Mouse (Mus musculus): Measurements from ENCODE around the gene Slc22a2. TPM values are rescaled to one million over a fixed set of nuclear protein-coding genes. Genes with fewer than 3 reads are reported as not detected.
"Not testable (repeated sequence)": the region's sequence is repeated elsewhere in the genome, so short reads cannot be mapped to it uniquely, and the experiment has no call there.

Slc22a2 gene
- total RNA-seq, 2 experiments from 2014 or later, result not detected

DNA sequence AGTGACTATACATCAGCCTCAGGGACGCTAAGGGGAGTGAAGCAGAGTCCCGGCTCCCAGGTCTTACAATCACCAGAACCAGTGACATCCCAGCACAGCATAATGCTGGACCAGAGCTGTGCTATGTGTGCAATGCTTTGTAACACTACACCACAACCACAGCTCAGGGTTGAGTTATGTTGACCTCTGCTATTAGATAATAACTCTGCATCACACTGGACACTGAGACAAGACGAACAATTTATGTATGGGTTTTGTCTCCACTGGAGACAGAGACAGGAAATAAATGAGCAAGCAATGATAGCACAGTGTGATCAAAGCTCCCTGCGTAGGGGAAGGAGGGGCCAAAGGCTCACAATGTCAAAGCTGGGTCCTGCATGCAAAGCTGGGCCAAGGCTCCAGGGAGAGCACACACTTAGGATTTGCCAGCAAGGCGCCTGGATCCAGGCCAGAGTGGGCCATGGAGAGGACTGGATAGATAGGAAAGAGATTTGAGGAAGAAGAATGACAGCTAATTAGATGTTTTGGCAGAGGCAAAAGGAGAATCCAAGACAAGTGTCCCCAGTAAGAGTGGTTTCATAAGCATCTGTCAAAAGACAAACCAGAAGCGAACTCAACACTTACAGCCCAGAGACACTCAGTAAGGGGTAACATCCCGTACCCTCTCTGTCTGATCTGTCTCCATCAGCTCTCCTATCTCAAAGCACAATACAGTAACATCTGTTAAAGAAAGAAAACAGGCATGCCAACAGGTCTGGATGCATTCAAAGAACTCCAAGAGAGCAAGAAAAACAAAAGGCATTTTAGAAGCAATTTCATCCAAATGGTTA lies 48.1 kb downstream of the Slc22a2 start:
- DNase-seq, result no peak

DNA sequence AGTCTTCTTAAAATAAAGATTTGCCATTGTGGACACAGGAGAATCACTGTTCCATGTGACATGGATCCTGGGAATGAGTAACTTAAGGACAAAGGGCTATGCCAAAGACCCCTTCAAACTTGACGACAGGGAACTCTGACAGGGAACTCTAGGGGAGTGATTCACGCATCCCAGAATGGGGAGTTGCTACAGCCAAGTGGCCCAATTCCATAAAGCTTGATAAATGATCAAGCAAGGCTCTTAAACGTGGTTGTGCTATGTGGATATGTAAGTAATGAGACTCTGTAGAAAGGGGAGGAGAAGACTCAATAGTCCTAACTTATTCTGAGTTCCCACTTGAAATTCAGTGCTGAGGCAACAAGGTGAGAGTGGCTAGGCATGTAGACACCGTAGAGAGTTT lies 50.9 kb downstream of the Slc22a2 start:
- no peak for DNase-seq

DNA sequence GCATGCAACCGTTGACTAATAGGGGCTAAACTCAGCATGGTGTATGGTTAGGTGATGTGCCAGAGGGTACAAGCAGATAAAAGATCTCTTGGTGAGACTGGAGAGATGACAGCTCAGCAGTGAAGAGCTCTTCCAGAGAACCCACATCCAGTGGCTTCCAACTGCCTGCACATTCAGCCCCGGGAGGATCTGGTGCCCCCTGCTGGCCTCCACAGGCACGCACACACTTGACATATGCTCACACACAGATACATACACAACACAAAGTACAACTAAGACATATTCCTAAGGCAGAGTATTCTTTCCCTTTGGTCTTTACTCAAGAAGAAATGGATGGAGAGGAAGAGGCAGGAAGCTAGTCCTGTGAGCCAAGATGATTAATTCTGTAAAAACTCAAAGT lies 55.7 kb downstream of the Slc22a2 start:
- no peak for DNase-seq

DNA sequence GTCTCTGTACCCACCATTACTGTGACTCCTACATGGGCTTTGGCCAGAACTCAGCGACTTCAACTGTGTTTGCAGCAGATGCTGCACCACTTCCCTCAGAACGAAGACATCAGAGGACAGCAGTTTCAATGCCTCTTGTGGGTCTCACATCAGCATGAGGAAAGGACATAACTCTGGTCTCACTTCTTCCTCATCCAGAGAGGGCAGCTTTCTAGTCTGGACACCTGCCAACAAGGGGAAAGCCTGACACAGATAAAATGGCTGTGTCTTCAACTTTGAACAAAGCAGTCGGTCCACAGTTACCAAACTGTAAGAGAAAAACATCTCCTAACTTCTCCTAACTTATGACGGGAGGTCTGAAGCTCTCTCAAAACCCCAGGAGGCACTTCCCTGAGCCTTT lies 57.2 kb downstream of the Slc22a2 start:
- no peak for DNase-seq

DNA sequence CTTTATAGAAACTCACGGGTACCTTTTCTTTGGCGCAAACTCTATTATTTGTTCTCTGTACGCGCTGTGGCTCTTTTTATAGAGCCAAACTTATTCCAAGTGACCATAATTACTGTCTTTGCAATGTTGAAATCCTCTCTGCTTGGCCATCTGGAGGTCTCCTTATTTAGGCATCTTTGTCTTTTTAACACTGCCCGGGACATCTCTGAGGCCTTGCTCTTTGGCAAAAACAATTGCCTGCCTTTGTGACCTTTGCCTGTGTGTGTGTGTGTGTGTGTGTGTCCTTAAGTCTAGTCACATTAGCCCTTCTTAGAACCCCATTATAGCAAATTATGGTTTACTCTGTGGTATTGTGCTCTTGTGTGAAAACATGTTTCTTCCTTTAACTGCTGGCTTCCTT lies 61.5 kb downstream of the Slc22a2 start:
- DNase-seq, result no peak

DNA sequence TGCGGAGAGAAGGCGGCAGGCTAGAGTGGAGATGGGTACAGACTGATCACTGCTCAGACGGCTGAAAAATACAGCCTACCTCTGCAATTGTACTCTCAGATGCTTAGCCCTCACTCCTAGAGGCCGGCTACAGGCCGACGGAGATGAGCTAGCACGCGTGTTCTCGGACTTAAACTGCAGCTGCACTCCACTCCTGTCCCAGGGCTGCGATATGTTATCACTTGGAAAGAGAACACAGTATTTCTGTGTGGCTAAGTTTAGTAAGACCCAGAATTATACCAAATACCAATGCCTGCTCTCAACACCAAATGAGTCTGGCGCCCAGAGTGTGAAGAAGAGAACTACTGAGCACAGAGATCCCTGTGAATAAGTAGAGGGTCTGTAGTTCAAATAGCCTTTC lies 68.7 kb downstream of the Slc22a2 start:
- DNase-seq, result no peak

DNA sequence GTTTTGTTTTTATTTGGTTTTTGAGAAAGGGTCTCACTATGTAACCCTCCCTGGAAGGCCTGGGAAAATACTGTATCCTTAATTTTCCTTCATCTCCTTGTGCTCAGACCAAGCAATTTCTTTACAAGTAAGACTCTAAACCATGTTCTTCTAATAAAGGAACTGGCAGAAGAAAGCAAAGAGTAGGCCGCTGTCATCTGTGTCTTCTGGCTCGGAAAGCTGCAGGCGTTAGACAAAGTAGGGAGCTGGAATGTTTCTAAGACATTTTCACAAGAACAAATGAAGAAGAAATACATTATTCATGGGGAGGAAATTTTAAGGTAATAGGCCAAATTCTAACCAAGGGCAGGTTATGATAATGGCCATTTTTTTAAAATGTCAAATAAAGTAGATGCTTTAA lies 70.1 kb downstream of the Slc22a2 start:
- no peak for DNase-seq

DNA sequence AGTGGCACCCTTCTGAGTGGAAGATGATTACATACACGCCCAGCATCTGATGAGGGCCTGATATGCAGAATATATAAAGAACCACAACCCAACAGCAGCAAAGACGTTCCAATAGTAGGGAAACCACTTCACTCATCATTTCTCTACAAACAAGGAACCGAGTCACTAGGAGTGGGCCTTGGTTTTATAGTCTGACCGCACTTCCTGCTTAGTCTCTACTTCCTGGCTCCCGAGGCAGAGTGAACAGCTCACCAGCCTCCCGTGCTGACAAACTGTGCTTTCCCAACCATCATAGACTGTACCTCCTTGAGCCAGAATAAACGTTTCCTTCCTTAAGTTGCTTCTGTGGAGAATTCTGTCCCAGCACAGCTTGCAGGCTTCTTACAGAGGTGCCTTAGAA lies 71.9 kb downstream of the Slc22a2 start:
- no peak for DNase-seq

DNA sequence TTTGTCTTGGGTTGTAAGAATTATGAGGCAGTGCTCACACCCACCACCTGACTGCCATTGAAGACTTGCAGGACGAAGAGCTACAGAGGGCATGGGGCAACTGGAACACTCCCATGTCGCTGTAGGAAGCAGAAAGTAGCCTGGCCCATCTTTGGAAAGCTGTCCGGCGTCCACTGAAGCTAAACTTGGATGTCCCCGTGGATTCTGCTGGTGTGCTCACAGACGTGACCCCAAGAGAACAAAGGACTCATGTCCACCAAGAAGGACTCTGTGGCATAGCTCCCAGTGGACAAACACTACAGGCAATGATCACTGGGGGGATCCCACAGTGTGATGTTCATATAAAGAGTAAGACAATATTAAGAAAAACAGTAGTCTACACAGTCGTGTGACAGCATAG lies 74.9 kb downstream of the Slc22a2 start:
- DNase-seq, result no peak

DNA sequence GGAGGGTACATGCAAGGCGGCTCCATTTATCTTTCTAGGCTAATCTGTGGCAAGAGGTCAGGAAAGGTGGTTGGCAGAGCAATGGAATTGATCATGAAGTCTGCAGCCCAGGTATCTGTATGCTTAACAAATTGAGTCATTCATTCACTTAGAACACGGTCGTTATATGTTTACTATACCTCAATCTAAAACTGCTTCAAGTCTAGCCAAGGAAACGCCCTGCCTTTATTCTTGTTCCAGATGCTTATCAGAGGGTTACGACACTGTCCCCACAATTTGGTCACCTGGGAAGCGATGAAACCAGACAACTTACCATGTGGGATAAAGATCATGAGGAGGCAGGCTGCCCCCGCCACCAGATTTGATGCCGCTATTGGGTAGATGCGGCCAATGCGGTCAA lies 75.3 kb downstream of the Slc22a2 start:
- DNase-seq, result no peak

DNA sequence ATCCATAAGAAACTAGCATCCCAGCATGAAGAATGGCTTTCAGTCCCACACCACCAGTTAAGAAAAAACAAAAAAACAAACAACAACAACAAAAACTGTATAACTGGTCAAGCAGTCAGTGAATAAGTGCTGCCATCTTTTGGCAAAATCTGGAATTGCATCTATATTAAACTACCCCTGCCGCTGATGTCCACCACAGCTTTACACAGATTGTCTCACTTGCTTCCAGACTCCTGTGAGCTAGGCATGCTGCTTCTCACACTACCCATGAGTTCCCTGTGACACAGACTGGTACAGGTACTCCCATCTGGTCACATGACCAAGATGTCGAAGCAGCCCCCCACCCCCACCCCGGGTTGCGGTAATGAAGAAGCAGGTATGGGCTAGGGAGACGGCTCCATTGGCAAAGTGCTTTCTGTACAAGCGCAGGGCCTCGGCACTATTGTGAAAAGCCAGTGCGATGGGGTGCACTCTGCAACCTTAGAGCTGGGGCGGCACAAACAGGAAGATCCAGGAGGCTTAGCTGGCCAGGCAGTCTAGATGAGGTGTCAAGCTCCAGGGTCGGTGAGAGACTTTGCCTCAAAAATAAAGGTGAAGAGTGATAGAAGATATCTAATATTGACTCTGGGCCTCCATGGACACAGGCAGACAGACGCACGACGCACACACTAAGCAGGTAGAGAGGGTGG lies 76.8 kb downstream of the Slc22a2 start:
- DNase-seq, result no peak

DNA sequence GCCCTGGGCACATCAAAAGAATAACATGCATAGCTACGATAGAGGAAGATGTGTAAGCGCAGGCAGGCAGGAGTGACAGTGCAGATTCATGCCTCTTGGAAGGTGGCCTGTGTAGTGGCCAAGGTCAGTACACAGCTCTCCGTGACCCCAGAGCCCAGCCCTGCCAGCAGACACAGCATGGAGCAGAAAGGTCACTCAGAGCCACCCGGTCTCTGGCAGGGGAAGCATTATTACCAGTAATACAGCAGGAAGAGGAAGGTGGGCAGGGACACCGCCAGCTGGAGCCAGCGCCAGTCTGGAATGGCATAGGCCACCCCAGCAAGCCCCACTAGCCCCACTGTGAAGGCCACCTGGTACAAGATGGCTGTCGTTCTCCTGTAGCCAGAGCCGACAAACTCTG lies 80.2 kb downstream of the Slc22a2 start:
- no peak for DNase-seq

DNA sequence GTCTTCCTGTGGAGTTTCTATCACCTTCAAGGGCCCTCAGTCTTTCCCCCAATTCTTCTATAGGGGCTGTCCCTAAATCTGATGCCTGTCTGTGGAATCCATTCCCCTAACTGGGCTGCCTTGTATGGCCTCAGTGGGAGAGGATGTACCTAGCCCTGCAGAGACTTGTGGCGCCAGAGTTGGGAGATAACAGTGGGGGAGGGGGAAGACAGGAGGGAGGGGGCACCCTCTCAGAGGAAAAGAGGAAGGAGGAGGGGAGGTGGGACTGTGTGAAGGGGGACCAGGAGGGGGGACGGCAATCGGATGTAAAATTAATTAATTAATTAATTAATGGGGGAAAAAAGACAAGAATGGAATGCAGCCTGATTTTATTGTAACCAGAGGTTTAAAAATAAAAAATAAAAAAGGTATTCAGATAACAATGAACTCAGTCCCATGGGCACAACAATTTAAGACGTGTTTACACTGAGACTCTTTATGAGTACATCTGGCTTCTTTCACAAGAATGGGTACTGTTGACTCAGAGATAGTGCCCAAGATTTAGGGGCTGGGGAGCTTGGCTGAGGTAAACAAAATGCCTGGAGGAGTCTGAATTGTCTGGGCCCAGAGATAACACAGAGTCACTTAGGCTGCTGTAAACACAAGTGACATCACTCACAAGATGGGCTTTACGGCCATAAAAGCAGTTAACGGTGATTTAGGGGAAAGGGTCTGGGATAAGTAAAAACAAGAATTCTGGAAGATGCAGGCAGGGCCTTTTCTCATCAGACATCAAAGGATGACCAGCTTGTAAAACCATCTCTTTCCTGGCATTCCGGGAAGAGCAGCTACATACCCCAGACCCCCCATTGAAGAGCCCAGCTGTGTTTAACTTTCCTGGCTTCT lies 84.8 kb downstream of the Slc22a2 start:
- DNase-seq, result no peak

DNA sequence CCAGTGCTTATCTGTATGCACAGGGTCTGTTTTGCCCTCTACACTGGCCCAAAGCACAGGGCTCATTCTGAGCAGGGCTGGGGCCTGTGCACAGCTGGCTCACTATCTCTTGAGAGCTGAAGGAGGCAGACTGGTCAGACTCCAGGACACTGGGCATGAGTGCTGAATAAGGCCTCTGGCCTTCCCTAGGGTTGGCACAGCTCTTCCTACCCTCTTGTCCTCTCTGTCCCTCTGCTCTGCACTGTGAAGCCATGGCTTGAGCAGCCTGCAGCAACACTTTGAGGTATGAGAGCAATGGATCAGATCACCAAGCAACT lies 85.4 kb downstream of the Slc22a2 start:
- no peak for DNase-seq

DNA sequence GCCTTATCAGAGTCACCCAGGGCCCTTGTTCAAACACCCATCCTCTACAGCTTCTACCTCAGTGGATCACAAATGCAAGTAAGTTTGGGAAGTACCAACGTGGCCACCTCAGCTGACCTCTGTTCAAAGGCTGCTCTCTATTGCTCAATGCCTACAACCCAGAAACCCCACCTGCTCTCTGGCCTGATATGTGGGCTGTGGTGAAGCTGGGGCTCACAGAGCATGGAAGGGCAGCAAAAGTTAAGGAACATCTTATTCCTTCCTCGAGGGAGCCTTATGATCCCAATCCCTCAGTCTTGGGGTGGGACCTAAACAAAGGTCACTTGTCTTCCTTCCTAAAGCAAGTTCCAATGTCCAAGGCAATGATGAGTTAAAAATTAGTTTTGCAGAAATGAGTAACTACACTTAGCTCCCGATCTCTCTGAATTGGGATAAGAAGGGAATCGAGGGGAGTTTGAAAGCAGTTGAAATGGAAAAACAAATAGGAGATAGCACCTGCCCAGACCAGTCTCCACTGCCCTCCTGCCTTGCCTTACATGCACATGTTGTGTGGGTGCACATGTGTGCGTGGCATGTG lies 87.2 kb downstream of the Slc22a2 start:
- no peak for DNase-seq

DNA sequence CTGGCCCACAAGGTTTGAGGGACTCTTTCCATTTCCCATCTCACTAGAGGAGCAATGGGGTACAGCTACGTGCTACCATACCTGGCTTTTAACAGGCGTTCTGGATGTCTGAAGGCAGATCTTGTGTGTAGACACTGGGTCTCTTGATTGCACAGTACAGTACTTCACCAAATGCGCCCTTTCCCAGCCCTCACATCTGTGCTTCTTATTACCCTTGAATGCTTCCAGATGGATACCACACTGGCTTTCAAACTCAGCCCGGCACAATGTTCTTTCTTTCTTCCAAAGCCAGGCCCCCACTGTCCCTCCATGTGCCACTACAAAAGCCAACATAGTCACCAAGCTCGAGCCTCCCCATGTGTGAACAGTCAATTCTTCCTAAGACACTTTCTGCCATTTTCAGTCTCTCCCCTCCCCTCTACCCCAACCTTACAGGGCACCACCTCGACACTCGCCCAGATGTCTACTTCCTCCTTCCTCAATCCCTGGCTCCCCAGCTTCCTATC lies 88.4 kb downstream of the Slc22a2 start:
- DNase-seq, result no peak

DNA sequence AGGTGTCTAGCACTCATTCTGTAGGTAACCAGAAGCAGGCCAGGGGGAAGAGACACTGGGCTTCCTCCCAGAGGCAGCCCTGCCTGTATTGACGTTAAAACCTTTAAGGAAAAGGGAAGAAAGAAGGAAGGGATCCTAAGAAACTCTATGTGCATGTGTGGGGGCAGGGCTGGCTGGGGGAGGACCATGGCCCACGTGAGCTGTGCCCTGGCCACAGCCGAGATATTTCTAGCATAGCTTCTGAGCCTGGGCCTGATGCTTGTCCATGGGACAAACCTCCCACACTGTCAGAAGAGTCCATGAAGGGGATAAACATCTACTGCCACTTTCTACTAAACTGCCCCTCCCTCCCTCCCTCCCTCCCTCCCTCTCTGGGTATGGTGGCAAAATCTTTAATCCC lies 89.9 kb downstream of the Slc22a2 start:
- DNase-seq, result no peak

DNA sequence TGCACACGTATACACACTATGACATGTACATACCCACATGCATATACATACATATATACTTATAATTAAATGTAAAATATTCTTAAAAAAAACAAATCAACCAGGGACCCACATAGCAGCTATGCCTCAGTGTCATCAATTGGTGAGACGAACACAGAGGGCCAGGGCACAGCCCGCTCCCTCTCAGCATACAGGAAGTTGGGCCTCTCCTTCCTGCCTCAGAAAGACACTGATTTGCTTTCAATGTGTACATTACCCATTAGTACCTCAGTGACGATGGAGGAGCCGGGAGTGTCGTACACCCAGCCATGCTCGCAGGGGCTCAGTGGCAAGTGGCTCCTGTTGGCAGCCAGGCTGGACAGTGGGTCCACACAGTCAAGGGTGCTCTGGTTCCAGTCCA lies 91.0 kb downstream of the Slc22a2 start:
- not testable (repeated sequence) for DNase-seq

DNA sequence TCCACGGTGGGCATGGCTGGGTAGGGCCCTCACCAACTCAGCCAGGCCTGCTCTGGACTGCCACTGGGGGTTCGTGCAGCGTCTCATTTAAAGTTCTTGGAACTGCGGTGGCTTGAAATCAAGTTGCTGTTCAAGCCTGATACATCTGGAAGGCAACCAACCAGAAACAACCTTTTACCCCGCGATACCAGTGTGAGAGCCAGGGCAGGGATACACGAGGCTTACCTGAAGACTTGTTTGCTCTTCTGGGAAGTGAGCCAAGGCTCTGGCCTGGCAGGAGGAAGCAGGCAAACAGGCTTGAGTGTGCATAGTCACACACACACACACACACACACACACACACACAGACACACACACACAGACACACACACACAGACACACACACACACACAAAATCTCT lies 91.7 kb downstream of the Slc22a2 start, which contains the start of gene Slc22a1:
Slc22a1 (minus strand) TSS at position 184 of the 400 bp plus-strand sequence.
- DNase-seq, result no peak

DNA sequence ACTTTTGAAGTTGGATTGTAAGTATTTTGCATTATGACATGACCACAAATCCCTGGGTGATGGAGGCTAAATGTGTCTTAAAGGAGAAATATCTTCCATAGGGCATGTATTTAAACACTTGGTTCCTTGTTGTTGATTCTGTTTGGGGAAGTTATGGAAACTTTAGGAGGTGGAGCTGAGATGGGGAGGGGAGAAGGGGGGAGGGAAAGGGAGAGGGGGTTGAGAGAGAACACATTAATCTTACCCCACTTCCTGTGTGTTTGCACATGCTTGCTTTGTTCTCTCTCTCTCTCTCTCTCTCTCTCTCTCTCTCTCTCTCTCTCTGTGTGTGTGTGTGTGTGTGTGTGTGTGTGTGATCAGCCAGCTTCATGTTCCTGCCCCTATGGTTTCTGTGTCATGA lies 93.2 kb downstream of the Slc22a2 start:
- no peak for DNase-seq
